Mouse (Mus musculus): ENCODE results near the gene Cspg4.

DNA sequence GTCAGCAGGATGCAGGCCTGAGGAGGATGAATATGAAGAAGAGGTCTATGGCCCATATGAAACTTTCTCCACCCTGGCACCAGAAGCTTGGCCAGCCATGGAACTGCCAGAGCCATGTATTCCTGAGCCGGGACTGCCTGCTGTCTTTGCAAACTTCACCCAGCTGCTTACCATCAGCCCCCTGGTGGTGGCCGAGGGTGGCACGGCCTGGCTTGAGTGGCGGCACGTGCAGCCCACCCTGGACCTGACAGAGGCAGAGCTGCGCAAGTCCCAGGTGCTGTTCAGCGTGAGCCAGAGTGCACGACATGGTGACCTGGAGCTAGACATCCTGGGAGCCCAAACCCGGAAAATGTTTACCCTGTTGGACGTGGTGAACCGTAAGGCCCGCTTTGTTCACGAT lies 21.3 kb downstream of the Cspg4 start:
- TF ChIP-seq CTCF (conservative IDR thresholded peaks at IDR 0.05; ENCODE audit: low read length): peak; percentile 39
- no peak for TF ChIP-seq POU5F1 (IDR thresholded peaks at IDR 0.05; ENCODE audit: borderline replicate concordance, low read length)
